Mouse (Mus musculus): ENCODE measurements around the gene Olfr1164.

Olfr1164 gene

DNA sequence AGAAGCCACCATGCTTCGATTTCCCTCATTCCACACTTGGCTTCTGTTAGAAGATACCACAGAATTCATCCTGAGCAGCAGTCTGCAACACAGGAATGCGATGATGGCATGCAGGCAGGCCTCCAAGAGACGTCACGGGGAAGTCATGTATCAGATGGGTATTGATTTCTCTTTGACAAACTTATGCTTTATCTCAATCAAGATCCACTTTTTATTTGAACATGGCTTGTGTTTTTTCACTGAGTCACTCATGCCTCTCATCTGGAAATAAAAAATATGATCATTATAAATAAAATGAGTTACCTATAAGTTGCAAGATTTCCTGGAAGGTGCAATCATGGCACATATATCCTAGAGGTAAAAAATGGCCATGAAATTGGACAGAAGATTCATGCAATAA, at the start of gene Olfr1164:
TSS of gene Olfr1164 (minus strand) at position 101 of the 400 bp plus-strand sequence.
- DNase-seq: no peak

DNA sequence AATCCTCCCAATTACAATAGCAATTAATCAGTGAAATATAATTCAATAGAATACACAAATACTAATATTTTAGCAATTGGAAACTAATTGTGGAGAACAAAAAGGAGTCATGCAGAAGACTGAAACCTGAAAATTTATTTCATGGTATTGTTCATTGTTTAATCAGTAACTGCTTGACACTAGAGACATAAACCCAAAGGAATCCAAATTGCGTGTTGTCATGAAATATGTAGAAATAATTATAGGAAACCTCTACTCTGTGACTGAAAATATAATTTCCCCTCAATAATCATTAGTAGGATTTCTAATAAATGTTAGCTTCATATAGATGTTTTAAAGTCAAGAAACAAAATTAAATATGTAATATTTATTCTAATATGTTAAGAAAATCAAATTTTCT, 34.4 kb upstream of the Olfr1164 start, which contains the start of gene Olfr1166:
TSS of gene Olfr1166 (minus strand) at position 101 of the 400 bp plus-strand sequence.
- no peak for DNase-seq

GRCm38 (mm10) chr2:88071730-88072129, 22.0 kb downstream of the Olfr1164 start, which contains the start of gene Olfr1163:
Gene Olfr1163, minus strand, starts transcription at chr2:88071830.
- no peak for DNase-seq

- no peak for DNase-seq
Measured at GRCm38 (mm10) chr2:88063587-88063986, 30.2 kb downstream of the Olfr1164 start.

- no peak for DNase-seq
Measured at GRCm38 (mm10) chr2:88051029-88051428, 42.7 kb downstream of the Olfr1164 start, which contains the start of gene Olfr1162. Gene Olfr1162, minus strand, starts transcription at chr2:88051129.
